Mouse (Mus musculus) kidney, adult 2 months (tissue): ENCODE measurements at regions not wholly inside any gene's neighbourhood (a gene's known extent, or its start where the extent isn't known, plus 50 kb on each side); places are given as distances from the start of the nearest gene placed in this dataset.
"Not testable (repeated sequence)": the region's sequence is repeated elsewhere in the genome, so short reads cannot be mapped to it uniquely, and the experiment has no call there.

Experiments
- CTCF ChIP-seq: fragments of 200-500 bp; conservative IDR thresholded peaks from 2 replicates; pipeline ENCODE4 v1.5.1; 2011; ENCODE audit warnings: low read depth, mild to moderate bottlenecking, control low read depth, low read length, moderate library complexity, mixed read lengths; ENCODE audit not compliant: insufficient read depth, insufficient read length
- POLR2A ChIP-seq: fragments of 200-500 bp; IDR thresholded peaks from one replicate; pipeline ENCODE4 v1.6.1; 2011; ENCODE audit warnings: low read depth, low read length, control low read depth

GRCm38 (mm10) chrX:50655380-50655779 is 185.5 kb upstream of the Stk26 start:
- TF ChIP-seq CTCF, POLR2A: not testable (repeated sequence)
